Mouse (Mus musculus) liver, embryonic 12.5 days (tissue): ENCODE measurements at regions not wholly inside any gene's neighbourhood (a gene's known extent, or its start where the extent isn't known, plus 50 kb on each side); places are given as distances from the start of the nearest gene placed in this dataset.
A peak's percentile ranks its signal among the peaks of the same experiment; 100 is the strongest.

Experiments
- ATAC-seq: fragments of 200-750 bp; cut with Nextera tagmentation; 2 replicates; pipeline ENCODE4 v1.8.0; 2017; ENCODE audit warnings: moderate number of reproducible peaks, mild to moderate bottlenecking, moderate library complexity
- H3K27ac ChIP-seq: fragments of 300-500 bp; sonication (generic); 2 replicates; pipeline ENCODE4 v1.5.1; 2016; ENCODE audit warnings: mild to moderate bottlenecking
- H3K27me3 ChIP-seq: fragments of 300-500 bp; sonication (generic); replicated peaks from 2 replicates; pipeline ENCODE4 v1.6.1; 2016; ENCODE audit warnings: mild to moderate bottlenecking, moderate library complexity
- H3K36me3 ChIP-seq: fragments of 300-500 bp; sonication (generic); 2 replicates; pipeline ENCODE4 v1.6.1; 2016; ENCODE audit warnings: mild to moderate bottlenecking, moderate library complexity
- H3K4me1 ChIP-seq: fragments of 300-500 bp; sonication (generic); 2 replicates; pipeline ENCODE4 v1.6.1; 2016
- H3K4me2 ChIP-seq: fragments of 300-500 bp; sonication (generic); 2 replicates; pipeline ENCODE4 v1.6.1; 2016; ENCODE audit warnings: mild to moderate bottlenecking, moderate library complexity
- H3K4me3 ChIP-seq: fragments of 300-500 bp; sonication (generic); 2 replicates; pipeline ENCODE4 v1.5.1; 2016; ENCODE audit warnings: mild to moderate bottlenecking, moderate library complexity
- H3K9ac ChIP-seq: fragments of 300-500 bp; sonication (generic); 2 replicates; pipeline ENCODE4 v1.6.1; 2016; ENCODE audit warnings: mild to moderate bottlenecking, moderate library complexity
- H3K9me3 ChIP-seq: fragments of 300-500 bp; sonication (generic); replicated peaks from 2 replicates; pipeline ENCODE4 v1.6.1; 2016; ENCODE audit warnings: mild to moderate bottlenecking, moderate library complexity
- WGBS: fragments of 180-500 bp; shearing (Covaris S2); methylation state at CpG from one replicate; pipeline ENCODE4 v1.1.7; 2016; ENCODE audit not compliant: insufficient replicate concordance; 5-methylcytosine and 5-hydroxymethylcytosine counted together

DNA sequence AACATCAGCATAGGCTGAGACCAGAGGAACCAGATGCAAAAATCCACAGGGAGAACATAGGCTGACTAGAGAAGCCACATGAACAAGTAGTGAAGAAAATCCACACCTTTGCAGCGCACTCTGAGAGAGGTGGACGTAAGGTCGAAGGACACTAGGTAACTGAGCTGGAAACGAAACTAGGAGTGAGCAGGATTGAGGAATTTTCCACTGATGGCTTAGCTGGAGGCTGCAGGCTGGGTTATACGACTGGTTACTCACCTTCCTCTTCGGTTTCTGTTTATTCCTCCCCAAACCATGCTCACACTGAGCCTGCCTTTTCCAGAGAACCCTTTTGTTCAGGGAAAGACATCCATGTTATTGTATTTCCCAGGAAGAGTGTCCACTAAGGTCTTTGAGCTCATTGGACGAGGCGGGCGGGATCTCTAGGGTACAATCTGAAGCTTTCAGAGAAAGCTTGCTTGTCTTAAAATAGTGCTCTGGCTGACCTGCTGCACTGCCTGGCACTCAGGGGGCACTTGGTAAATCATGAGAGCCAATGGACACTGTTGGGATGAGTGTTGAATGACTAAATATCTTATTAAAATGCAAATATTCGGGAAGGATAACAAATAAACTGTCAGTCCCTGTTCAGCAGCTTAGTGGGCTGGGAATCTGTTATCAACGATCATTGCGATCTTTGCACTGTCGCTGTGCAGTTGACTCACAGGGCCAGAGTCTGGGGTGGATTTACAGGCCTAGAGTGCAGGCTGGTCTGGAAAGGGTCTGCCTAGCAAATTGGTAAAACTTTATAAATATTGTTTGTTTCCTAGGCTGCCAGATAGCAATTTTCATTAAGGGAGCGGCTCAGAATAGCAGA is 76.7 kb upstream of the Bbx start:
- ATAC-seq = no peak
- Histone ChIP-seq H3K4me3 (no peak overlapping the region), H3K27ac (no peak overlapping the region), H3K9me3 (no peaks in the 10 kb centered on the region), H3K27me3 (no peaks in the 10 kb centered on the region), H3K4me2 (no peak overlapping the region), H3K9ac (no peak overlapping the region), H3K4me1 (no peaks in the 10 kb centered on the region), H3K36me3 (no peaks in the 10 kb centered on the region)
- WGBS = 60% methylated on average over 14 of the region's 14 CpGs

DNA sequence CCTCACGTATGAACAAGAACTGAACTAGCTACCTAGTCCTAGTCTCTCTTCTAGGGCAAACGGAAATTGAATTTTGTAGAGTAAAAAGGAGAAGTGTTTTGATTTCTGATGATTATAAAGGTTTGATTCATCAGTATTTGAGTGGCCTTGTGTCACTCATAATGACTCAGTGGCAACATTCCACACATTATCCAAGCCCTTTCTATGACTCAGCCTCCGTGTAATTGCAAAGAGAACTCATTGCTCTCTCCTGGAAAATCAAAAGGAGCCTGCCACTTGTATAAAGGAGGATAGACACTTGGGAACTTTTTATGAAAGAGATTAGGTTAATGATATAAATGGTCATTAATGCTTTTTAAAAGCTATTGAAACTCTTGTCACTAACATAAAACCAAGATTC is 72.4 kb upstream of the Bbx start:
- Histone ChIP-seq H3K4me1 (no peaks in the 10 kb centered on the region), H3K9me3 (no peaks in the 10 kb centered on the region), H3K27me3 (no peaks in the 10 kb centered on the region), H3K4me3 (no peak overlapping the region), H3K36me3 (no peaks in the 10 kb centered on the region), H3K4me2 (no peak overlapping the region), H3K9ac (no peak overlapping the region), H3K27ac (no peak overlapping the region)
- ATAC-seq = no peak
- WGBS = 56% methylated on average over 3 of the region's 3 CpGs

DNA sequence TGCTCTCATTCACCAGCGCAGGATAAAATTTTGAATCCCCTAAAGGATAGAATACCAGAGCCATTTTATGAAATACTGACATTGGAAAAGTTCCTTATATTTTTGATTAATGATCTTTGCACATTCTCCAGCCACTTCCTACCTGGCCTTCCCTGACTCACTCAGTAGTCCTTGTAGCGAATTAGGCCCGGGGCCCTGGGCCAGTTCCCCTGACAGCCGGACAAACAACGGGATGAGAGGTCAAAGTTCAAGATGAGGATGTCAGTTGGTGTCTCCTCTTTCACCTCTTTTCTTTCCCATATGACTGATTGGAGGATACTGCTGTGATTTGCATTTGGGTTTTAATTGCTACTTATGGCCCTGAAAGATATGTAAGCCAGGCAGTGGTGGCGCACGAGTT is 66.7 kb upstream of the Bbx start:
- H3K9ac ChIP-seq = no peak overlapping the region
- no peaks in the 10 kb centered on the region for H3K36me3 ChIP-seq
- no peak overlapping the region for H3K27ac ChIP-seq
- ATAC-seq = no peak
- no peaks in the 10 kb centered on the region for H3K9me3 ChIP-seq
- no peak overlapping the region for H3K4me3 ChIP-seq
- no peaks in the 10 kb centered on the region for H3K27me3 ChIP-seq
- no peak overlapping the region for H3K4me2 ChIP-seq
- WGBS = 75% methylated on average over 7 of the region's 7 CpGs
- no peaks in the 10 kb centered on the region for H3K4me1 ChIP-seq

DNA sequence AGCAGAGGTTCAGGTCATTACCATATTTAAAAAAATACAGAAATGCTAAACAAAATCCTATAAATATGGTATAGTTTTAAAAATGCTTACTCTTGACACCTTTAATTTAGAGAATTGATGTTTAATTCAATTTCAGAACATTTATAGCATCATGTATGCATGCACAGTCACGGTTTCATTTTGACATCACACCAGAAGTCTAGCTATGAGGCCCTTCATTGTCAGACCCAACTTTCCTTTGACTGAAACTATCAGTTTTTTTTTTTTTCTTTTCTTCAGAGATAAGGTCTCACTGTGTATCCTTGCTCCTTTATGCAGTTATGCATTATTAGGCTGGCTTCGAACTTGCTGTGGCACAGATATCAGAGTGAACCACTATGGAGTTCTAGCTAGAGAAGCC is 61.5 kb upstream of the Bbx start:
- Histone ChIP-seq H3K4me1 (no peaks in the 10 kb centered on the region), H3K36me3 (no peaks in the 10 kb centered on the region), H3K27ac (no peak overlapping the region), H3K4me2 (no peak overlapping the region), H3K27me3 (no peaks in the 10 kb centered on the region), H3K9me3 (no peaks in the 10 kb centered on the region), H3K9ac (no peak overlapping the region), H3K4me3 (no peak overlapping the region)
- 78% methylated on average over 2 of the region's 2 CpGs for whole genome bisulfite sequencing
- ATAC-seq = no peak

DNA sequence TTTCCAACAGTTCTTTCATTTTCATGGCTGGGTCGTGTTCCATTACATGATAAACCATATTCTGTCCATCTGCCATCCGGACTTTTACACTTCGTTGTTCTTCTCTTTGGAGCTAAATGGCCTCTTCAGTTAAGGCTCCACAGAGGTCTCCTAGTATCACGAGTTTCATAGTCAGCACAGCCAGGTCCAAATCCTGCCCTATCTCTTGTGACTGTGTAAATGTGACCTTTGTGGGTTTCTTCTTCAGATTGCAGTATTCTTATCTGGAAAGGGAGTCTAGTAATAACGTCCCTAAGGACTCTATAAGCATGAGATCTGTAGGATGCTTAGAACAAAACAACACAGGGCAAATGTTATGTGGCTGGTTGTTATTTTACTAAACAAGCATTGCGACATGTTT is 57.1 kb upstream of the Bbx start:
- no peaks in the 10 kb centered on the region for H3K27me3 ChIP-seq
- H3K4me3 ChIP-seq = no peak overlapping the region
- H3K9ac ChIP-seq = no peak overlapping the region
- no peaks in the 10 kb centered on the region for H3K4me1 ChIP-seq
- no peak for ATAC-seq
- H3K9me3 ChIP-seq = no peaks in the 10 kb centered on the region
- H3K36me3 ChIP-seq = no peaks in the 10 kb centered on the region
- H3K27ac ChIP-seq = no peak overlapping the region
- 59% methylated on average over 6 of the region's 6 CpGs for WGBS
- H3K4me2 ChIP-seq = no peak overlapping the region

DNA sequence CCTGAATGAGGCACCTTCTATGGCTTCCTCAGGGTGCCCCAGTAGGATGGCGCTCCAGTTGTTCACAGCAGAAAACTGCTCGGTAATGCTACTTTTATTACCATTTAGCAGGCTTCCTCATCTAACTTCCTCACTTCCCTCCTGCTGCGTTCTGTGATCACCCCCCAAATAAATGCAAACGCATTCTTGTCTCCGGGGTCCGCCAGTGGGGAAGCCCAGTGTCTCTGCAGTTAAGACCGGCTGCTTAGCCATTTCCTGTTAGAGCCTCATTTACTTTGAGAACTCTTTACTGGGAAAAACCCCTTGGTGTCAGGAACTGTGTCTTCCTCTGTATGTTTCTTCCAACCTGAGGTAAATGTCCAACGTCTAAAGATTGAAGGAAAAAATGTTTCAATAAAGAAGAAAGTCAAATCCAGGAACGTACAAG is 50.2 kb upstream of the Bbx start:
- Histone ChIP-seq H3K36me3 (no peaks in the 10 kb centered on the region), H3K9me3 (no peaks in the 10 kb centered on the region), H3K27me3 (peaks cover 4% of the 10 kb centered on the region; the same call in 1 of the 2 replicates), H3K4me1 (no peaks in the 10 kb centered on the region), H3K4me3 (no peak overlapping the region), H3K9ac (no peak overlapping the region), H3K4me2 (peak overlapping the region; percentile 25), H3K27ac (no peak overlapping the region)
- no peak for ATAC-seq
- WGBS = 14% methylated on average over 9 of the region's 9 CpGs
